Mouse (Mus musculus): ENCODE measurements around the gene Shank2. TPM values are rescaled to one million over a fixed set of nuclear protein-coding genes. Genes with fewer than 3 reads are reported as not detected.

The Shank2 gene
- polyA plus RNA-seq, 1 experiment: 32.5 TPM

DNA sequence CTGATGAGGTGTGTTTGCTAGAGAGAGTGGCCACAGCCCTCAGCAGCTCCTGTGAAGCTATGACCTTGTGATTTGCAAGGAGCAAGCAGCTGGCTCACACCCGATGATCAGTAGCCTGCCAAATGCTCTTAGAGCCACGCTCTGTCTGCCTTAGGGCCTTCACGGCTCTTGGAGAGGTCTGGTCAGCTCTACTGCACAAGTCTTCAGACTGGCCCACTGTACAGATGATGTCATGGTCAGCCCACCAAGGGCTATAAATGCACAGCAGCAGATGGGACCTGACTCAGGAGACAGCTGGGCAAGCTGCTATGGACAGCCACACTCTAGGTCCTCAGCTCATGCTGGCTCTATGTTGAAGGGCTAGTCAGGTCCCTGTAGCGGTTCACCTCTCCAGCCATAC lies 376.5 kb downstream of the Shank2 start:
- TF ChIP-seq POLR2A (IDR thresholded peaks at IDR 0.05; ENCODE audit: borderline replicate concordance, extremely low read depth, insufficient read depth, insufficient read length, poor library complexity, severe bottlenecking) (no peak), CTCF (IDR thresholded peaks at IDR 0.05; ENCODE audit: borderline replicate concordance, extremely low read depth, insufficient read depth, insufficient read length) (no peak)
- DNase-seq (ENCODE audit: low read depth): no peak

DNA sequence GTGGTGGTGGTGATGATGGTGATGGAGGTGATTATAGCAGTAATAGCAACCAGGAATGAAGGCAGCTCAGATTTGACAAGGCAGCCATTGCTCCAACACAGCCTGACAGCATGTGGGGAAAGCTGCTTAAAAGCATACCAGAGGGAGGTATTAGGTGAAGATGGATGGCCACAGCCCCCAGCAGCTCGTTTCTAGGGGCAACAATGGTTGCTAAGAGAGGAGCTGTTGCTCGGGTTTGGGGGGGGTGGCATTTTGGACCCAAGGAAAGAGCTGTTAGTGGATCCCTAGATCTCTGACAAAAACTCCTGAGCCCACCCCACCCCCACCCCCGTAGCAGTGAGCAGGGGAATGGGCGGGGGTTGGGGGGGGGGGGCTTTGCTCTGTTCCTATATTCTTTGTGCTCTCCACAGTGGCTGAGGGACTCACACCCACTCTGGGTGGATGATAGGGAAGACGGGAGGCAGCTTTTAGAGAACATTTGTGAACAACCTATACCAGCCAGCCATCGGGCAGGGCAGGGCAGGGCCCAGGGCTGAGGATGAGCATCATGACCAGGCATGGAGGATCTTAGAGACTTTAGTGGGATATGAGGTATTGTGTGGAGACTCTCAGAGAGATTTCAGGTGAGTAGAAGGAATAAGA lies 377.6 kb downstream of the Shank2 start:
- DNase-seq (ENCODE audit: low read depth): no peak
- TF ChIP-seq CTCF (IDR thresholded peaks at IDR 0.05; ENCODE audit: borderline replicate concordance, extremely low read depth, insufficient read depth, insufficient read length): no peak
- TF ChIP-seq POLR2A (IDR thresholded peaks at IDR 0.05; ENCODE audit: borderline replicate concordance, extremely low read depth, insufficient read depth, insufficient read length, poor library complexity, severe bottlenecking): no peak

DNA sequence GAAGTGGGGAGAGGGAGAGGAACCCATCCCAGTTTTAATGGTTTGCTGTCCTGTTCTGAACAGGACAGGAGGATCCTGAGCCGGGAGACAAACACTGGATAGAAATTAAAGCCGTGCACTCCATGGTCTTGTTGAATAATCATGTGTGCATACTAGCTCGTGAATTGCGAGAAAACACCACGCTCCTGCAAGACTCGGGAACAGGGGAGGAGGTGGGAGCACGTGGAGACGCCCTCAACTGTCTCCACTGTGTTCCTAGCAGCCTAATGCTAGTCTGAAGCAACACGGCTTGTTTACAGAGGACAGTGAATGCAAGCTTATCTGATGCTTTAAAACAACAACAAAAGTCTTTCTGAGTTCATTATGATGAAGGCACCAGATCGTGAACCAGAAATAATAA lies 379.9 kb downstream of the Shank2 start:
- no peak for DNase-seq (ENCODE audit: low read depth)
- TF ChIP-seq CTCF (IDR thresholded peaks at IDR 0.05; ENCODE audit: borderline replicate concordance, extremely low read depth, insufficient read depth, insufficient read length) (no peak), POLR2A (IDR thresholded peaks at IDR 0.05; ENCODE audit: borderline replicate concordance, extremely low read depth, insufficient read depth, insufficient read length, poor library complexity, severe bottlenecking) (no peak)

DNA sequence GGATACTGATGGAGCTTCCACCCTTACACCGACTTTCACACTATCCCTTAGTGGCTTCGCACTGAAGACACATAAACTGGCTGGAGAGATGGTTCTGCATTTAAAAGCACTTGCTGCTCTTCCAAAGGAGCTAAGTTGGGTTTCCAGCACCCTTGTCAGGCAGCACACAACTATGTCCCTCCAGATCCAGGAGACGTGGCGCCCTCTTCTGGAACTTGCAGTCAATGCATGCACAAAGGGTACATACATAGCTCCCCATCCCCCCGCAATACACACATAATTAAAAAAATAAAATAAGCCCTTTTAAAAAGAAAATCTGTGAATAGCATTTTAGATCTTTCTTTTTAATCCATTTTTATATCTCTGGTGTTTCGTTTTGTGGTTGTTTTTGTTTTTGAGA lies 385.8 kb downstream of the Shank2 start:
- no peak for TF ChIP-seq POLR2A (IDR thresholded peaks at IDR 0.05; ENCODE audit: borderline replicate concordance, extremely low read depth, insufficient read depth, insufficient read length, poor library complexity, severe bottlenecking)
- peak; percentile 5; the same call in 1 of the 2 replicates for TF ChIP-seq CTCF (IDR thresholded peaks at IDR 0.05; ENCODE audit: borderline replicate concordance, extremely low read depth, insufficient read depth, insufficient read length)
- DNase-seq (ENCODE audit: low read depth): no peak

DNA sequence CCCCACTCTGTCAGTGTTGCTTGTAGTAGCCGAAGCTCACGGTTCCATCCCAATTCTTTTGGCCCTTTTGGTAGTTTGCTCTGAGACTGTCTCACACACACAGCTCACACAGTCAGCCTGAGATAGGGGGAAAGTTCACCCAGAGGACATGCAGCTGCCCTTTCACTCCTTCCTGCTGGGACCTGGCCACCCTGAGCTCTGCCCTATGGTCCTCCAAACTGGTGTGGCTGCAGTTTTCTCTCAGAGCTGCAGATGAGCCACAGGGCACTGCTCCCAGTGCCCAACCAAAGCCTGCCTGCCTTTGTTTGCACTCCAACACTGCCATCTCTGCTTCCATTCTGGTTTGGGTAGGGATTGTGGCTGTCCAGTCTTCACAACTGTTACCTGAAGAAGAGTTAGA lies 388.0 kb downstream of the Shank2 start:
- no peak for DNase-seq (ENCODE audit: low read depth)
- TF ChIP-seq CTCF (IDR thresholded peaks at IDR 0.05; ENCODE audit: borderline replicate concordance, extremely low read depth, insufficient read depth, insufficient read length) (no peak), POLR2A (IDR thresholded peaks at IDR 0.05; ENCODE audit: borderline replicate concordance, extremely low read depth, insufficient read depth, insufficient read length, poor library complexity, severe bottlenecking) (no peak)

DNA sequence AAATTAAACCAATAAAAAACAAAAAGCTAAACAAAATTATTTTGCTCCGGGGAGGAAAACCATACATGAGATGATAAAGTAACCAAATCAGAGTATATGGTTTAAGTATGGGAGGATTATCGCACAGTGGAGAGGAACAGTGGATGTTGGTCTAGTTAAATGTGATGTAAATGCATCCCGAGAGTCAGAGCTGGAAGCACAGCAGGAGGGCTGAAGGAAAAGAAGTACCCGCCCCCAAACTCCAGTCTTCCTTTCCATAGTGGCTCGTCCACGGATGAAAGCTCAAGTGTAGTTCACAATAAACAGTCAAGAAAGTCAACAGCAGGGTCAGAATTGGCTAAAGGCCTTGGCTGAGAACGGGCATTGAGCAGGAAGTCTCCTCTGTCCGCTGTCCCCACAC lies 388.9 kb downstream of the Shank2 start:
- DNase-seq (ENCODE audit: low read depth): no peak

DNA sequence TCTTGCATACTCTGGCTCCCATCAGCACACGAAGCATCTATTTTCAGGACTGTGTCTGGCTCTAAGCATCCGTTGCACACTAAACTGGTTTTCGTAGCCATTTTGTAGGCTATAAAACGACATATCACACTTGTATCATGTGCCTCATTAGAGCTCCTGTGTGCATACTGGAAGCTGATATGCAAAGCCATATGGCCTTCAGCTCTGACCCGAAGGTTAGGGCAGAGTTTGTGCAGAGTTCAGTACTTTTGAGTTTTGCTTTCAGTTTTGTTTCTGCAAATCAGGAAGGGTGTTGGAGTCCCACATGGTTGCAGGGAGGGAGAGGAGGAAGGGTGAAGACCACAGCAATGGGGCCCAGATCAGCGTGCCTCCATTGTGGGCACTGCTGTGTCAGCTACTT lies 390.0 kb downstream of the Shank2 start:
- TF ChIP-seq POLR2A (IDR thresholded peaks at IDR 0.05; ENCODE audit: borderline replicate concordance, extremely low read depth, insufficient read depth, insufficient read length, poor library complexity, severe bottlenecking) (no peak), CTCF (IDR thresholded peaks at IDR 0.05; ENCODE audit: borderline replicate concordance, extremely low read depth, insufficient read depth, insufficient read length) (no peak)
- DNase-seq (ENCODE audit: low read depth): no peak

More for the DNA sequence above, 388.9 kb downstream of the Shank2 start:
- no peak for TF ChIP-seq CTCF (IDR thresholded peaks at IDR 0.05; ENCODE audit: borderline replicate concordance, extremely low read depth, insufficient read depth, insufficient read length)

DNA sequence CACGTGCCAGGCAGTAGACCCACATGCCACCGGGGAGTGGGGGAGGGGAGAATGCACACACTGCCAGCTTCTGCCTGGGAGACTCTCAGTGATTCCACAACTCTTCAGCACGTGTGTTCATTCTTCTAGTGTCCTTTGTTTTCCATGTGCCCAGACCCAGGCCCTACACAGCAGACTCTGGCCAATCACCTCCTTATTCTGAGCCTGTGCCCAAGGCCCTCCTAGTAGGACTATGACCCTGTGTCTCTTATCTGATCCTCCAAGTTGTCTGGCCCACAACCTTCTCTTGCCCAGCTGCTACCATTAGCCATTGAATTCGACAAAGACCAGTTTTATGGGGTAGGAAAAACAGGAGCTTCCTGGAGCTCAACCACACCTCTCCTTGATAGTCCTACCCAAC lies 400.8 kb downstream of the Shank2 start:
- DNase-seq (ENCODE audit: low read depth): no peak
- TF ChIP-seq POLR2A (IDR thresholded peaks at IDR 0.05; ENCODE audit: borderline replicate concordance, extremely low read depth, insufficient read depth, insufficient read length, poor library complexity, severe bottlenecking) (no peak), CTCF (IDR thresholded peaks at IDR 0.05; ENCODE audit: borderline replicate concordance, extremely low read depth, insufficient read depth, insufficient read length) (no peak)

DNA sequence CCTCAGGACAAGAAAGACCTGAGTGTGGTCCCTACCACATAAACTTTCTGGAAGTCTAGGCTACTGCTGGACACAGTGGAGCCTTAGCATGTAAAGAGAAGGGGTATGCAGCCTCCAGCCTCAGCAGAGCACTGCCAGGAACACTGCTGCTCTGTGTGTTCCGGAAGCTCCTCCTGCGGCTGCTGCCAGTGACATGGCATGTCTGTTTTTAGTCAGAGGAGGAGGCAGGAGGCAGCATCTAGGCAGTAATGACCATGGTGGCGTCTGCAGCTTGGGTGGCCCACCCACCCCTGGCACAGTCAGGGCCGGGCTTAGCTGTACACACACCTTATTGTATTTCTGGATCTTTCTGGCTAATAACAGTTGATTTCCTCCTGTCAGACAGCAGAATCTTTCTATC lies 405.9 kb downstream of the Shank2 start:
- TF ChIP-seq POLR2A (IDR thresholded peaks at IDR 0.05; ENCODE audit: borderline replicate concordance, extremely low read depth, insufficient read depth, insufficient read length, poor library complexity, severe bottlenecking): no peak
- TF ChIP-seq CTCF (IDR thresholded peaks at IDR 0.05; ENCODE audit: borderline replicate concordance, extremely low read depth, insufficient read depth, insufficient read length): no peak
- DNase-seq (ENCODE audit: low read depth): no peak

DNA sequence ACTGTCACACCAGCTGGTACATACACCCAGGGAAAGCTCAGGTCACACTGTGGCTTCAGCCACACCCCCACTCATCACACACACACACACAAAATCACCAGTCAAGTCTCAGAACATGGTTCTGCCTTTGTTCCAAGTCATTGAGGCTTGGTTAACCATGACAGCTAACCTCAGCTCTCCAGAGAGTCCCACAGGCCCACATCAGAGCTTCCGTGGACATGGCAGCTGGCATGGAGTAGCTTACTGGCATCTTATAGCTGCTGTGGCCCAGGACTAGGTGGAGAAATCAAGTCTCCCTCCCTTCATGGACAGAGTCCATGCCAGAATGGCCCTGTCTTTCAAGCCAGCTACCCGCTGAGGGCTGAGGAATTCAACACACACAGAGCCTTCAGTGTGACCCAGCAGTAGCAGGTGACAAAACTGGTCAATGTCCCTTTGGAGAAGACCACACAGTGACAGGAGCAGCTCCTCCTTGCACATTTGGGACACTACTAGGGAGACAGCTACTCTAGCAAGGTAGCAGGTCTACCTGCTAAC lies 406.8 kb downstream of the Shank2 start:
- no peak for DNase-seq (ENCODE audit: low read depth)
- no peak for TF ChIP-seq CTCF (IDR thresholded peaks at IDR 0.05; ENCODE audit: borderline replicate concordance, extremely low read depth, insufficient read depth, insufficient read length)
- TF ChIP-seq POLR2A (IDR thresholded peaks at IDR 0.05; ENCODE audit: borderline replicate concordance, extremely low read depth, insufficient read depth, insufficient read length, poor library complexity, severe bottlenecking): no peak

DNA sequence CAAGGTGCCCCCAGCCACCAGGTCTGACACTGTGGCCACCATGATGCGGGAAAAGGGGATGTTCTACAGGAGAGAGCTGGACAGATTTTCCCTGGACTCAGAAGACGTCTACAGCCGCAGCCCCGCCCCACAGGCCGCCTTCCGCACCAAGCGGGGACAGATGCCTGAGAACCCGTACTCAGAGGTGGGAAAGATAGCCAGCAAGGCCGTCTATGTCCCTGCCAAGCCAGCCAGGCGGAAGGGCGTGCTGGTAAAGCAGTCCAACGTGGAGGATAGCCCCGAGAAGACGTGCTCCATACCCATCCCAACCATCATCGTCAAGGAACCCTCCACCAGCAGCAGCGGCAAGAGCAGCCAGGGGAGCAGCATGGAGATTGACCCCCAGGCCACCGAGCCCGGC lies 408.0 kb downstream of the Shank2 start:
- TF ChIP-seq POLR2A (IDR thresholded peaks at IDR 0.05; ENCODE audit: borderline replicate concordance, extremely low read depth, insufficient read depth, insufficient read length, poor library complexity, severe bottlenecking): no peak
- TF ChIP-seq CTCF (IDR thresholded peaks at IDR 0.05; ENCODE audit: borderline replicate concordance, extremely low read depth, insufficient read depth, insufficient read length): no peak
- no peak for DNase-seq (ENCODE audit: low read depth)

Measured in brain, embryonic 14.5 days (tissue).